Mouse (Mus musculus): Measurements from ENCODE around the gene Nthl1.

GRCm38 (mm10) chr17:24647493-24647892, 15.0 kb downstream of the Nthl1 start:
- TF ChIP-seq CTCF (conservative IDR thresholded peaks at IDR 0.05; ENCODE audit: low read length), result no peak
- TF ChIP-seq POU5F1 (IDR thresholded peaks at IDR 0.05; ENCODE audit: borderline replicate concordance, low read length), result no peak
- TF ChIP-seq NANOG (IDR thresholded peaks at IDR 0.05; ENCODE audit: borderline replicate concordance, low read length), result no peak

Data from E14TG2a.4 (cell line).